Mouse (Mus musculus): Measurements from ENCODE around the gene Dnajc27. TPM values are rescaled to one million over a fixed set of nuclear protein-coding genes. Genes with fewer than 3 reads are reported as not detected.

Dnajc27 gene
- polyA plus RNA-seq, 2 experiments from 2014 or later = 2.8 to 3.8 TPM

- no peak for ATAC-seq
These were observed 1.1 kb downstream of the Dnajc27 start for GRCm38 (mm10) chr12:4083441-4083840.

- ATAC-seq = peak; percentile 71
These were observed 25.0 kb downstream of the Dnajc27 start for GRCm38 (mm10) chr12:4107383-4107782.

DNA sequence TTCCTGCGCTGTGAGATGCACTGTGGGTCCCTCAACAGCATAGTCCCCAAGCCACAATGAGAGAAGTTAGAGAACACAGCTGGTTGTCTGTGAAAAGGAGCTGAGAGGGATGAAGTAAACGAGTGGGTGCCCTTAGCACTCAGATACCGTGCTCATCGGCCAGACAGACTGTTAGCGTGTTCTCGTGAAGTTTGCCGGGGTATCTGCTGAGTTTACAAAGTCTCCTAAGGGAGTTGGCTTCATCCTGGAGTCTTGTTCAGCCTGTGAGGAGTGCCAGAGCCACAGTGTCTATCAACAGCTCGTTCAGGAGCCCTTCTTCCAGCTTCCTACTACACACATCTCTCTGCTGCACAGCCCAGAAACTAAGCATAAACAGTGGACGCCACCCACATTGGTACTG lies 33.7 kb downstream of the Dnajc27 start:
- no peak for ATAC-seq

GRCm38 (mm10) chr12:4117136-4117535 lies 34.8 kb downstream of the Dnajc27 start:
- ATAC-seq = no peak

GRCm38 (mm10) chr12:4117579-4117978 lies 35.2 kb downstream of the Dnajc27 start:
- no peak for ATAC-seq

- ATAC-seq = no peak
These were observed 45.0 kb downstream of the Dnajc27 start for GRCm38 (mm10) chr12:4127346-4127745.

GRCm38 (mm10) chr12:4132941-4133846 lies 50.8 kb downstream of the Dnajc27 start, which contains the start of gene Adcy3:
TSS of gene Adcy3 (plus strand) at chr12:4133103.
- ATAC-seq = peak; percentile 92

DNA sequence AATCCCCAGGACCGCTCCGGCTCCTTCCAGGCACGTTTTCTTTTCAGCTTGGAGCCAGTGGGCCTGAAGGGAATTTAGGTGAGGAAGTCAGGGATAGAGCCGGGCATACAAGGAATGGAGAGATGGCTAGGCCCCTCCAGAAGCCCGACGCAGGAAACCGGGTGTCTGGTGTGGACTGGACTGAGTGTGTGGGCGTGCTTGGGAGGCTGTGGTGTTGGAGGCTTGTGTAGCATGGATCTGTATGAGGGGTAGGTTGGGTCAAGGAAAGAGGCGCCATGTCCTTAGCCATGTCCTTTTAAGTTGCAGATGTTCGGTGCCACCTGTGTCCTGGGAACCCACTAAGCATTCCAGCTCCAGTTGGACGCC lies 51.4 kb downstream of the Dnajc27 start:
- no peak for ATAC-seq

- ATAC-seq = no peak
These were observed 60.8 kb downstream of the Dnajc27 start for GRCm38 (mm10) chr12:4143179-4143578.

DNA sequence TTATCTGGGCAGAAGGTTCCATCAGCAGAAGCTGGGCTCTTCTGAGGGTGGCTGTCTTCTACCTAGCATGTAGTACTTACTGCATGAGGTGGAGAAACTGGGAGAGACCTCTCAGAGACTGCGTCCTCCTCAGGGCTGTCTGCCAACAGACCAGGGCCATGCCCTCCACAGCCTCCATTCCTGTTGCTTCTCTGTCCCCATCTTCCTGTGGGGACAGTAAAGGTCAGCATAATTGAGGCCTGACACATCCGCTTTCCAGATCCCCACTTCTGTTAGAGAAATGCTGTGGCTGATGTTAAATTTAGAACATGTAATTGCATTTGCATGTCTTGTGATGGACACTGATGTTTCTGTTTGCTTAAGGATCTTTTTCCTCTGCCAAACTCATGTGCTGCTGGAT lies 68.6 kb downstream of the Dnajc27 start:
- ATAC-seq = no peak

DNA sequence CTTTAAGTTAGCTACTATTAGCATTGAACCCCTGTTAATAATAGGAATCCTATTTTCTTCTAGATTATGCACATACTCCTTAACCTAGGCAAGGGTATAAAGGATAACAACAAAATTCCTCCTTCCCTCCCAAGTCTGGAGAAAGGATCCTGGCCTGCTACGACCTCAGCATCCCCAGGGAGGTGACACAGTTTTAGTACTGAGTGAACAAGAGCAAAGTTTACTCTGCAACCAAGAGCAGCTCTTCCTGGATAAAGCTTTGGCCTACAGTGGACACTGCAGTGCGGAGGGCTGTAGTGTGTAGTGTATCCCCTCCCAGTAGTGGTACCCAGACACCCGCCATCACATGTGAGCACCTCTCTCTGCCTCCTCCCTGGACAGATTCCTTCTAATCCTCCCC lies 69.6 kb downstream of the Dnajc27 start:
- ATAC-seq = no peak

DNA sequence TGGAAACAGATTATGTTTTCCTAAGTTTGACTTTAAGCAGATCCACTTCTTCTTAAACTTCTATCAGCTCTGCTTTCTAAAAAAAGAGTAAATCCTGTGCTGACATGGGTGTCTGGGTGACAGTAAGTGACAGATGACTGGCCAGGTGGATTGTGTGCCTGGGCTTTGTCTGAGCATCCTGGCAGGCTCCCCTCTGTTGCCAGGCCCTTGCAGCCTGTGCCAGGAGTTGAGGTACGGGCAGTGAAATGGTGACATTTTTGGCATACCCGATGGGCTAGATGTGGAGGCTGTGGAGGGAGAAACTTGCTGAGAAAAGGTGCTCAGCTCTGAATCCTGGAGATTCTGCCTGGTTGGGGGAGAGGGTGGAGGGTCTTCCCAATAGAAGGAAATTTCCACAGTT lies 75.1 kb downstream of the Dnajc27 start:
- no peak for ATAC-seq

GRCm38 (mm10) chr12:4158179-4158578 lies 75.8 kb downstream of the Dnajc27 start:
- no peak for ATAC-seq

DNA sequence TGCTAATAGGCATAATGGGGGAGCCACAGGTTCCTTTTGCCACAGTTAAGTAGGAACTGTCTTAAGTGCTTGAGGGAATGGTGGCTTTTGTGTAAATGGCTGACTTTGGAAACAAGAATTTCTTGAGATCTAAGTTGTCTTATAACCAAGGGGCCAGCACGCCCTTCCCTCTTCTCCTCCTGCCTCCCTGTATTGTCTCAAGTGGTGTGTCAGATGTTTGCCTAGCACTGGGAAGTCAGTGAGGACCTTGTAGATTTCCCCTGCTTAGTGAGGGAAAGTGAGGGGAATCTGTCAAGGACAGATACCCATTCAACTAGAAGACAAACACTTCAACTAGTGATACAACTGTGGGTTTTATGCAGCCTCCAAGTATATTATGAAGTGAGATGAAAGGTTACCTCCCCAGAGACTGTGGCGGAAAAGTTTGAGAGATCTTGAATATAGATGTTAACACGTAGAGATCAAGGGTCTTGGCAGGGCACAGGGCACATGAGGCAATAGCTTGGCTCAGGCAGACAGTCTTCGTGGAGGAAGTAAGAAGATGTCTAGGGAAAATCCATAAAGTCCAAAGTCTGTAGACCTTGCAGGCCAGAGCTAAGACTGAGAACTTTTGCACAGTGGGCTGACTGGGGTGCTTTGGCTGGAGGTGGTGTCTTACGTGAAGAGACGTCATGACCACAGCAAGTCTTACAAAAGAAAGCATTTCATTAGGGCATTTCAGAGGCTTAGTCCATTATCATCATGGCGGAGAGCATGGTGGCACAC lies 76.7 kb downstream of the Dnajc27 start:
- ATAC-seq = no peak

Other genes with a start within 250 kb of the Dnajc27 start
- gene Pomc, start 127.6 kb upstream of the Dnajc27 start, polyA plus RNA-seq (2017; shearing (Covaris generic)) = 1 to 10 TPM; 1.5 to 1.8 TPM
- gene Efr3b, start 43.7 kb upstream of the Dnajc27 start, polyA plus RNA-seq (2017; shearing (Covaris generic)) = under 1 TPM in 1 of 2 experiments, not detected in 1; 0.37 TPM
- 1 to 10 TPM; 4.1 to 5.0 TPM for gene Adcy3, start 50.5 kb downstream of the Dnajc27 start, polyA plus RNA-seq (2017; shearing (Covaris generic))
- 1 to 10 TPM; 5.0 to 5.3 TPM for gene Ptrhd1, start 151.4 kb downstream of the Dnajc27 start, polyA plus RNA-seq (2017; shearing (Covaris generic))
- 10 to 100 TPM; 19.7 to 24.5 TPM for gene Cenpo, start 151.7 kb downstream of the Dnajc27 start, polyA plus RNA-seq (2017; shearing (Covaris generic))